Mouse (Mus musculus) kidney, postnatal 10 days (tissue): ENCODE measurements at regions not wholly inside any gene's neighbourhood (a gene's known extent, or its start where the extent isn't known, plus 50 kb on each side); places are given as distances from the start of the nearest gene placed in this dataset.

Experiments used
- DNase-seq: peaks from one replicate; pipeline ENCODE4 v3.0.0; 2021; ENCODE audit warnings: mixed read lengths

DNA sequence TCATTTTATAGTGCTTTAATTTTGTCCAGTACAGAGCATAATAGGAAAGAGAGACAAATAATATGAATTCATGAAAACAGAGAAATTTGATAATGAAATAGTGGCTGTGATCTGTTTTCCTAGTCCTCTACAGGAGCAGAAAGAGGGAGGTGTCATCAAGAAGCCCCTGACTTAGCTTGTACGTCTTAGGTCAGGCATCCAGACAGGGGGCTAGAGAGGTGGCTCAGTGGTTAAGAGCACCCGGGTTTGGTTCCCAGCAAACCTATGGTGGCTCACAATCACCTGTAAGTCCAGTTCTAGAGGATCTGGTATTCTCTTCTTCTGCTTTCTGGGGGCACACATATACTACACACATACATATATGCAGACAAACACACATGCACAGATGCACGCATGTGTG is 285.7 kb downstream of the Ndfip2 start:
- DNase-seq = no peak

DNA sequence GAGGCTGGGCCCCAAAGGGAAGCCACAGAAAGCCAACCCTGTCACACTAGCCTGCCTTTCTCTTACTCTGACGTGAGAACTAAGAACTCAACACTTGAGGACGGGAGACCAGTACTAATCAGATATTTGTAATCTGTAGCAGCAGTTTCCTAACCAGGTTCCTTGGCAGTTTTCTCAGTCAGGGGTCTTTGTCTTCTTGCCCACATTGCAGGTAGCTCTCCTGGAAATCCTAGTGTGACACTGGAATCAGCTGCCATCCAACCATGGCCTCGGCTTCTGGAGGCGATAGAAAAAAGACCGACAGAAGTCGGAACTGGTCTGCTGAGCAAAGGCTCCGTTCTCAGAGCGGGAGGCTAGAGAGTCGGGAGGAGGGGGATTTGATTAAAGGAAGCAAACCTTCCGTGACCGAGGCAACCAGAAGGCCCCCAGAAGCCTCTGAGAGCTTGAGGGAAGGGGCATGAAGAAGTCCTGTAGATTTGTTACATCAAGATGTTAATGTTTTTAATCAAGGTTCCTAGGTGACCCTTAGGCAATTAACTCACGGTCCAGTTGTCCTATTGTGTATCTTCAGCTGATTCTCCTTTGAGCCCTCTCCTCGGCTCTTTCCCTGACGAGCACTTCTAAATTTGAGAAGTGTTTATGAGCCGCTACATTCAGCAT is 284.2 kb downstream of the Ndfip2 start:
- DNase-seq = no peak

DNA sequence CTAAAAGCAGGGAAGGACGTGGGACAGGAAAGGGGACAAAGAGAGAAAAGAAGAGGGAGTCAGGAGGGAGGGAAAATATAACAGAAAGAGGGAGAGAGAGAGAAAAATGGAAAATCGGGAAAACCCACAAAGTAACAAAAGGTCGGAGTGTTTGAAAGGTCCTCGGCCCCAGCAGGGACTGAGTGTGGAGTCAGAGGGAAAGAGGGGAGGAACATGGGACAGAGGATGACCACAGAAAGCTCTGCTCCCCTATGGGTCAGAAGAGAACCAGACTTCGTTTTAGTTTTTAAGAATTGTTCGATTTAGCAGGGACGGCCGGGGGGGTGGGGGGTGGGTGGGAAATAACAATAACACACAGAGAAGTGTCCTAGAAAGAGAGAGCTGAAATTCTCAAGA is 283.7 kb downstream of the Ndfip2 start:
- no peak for DNase-seq

DNA sequence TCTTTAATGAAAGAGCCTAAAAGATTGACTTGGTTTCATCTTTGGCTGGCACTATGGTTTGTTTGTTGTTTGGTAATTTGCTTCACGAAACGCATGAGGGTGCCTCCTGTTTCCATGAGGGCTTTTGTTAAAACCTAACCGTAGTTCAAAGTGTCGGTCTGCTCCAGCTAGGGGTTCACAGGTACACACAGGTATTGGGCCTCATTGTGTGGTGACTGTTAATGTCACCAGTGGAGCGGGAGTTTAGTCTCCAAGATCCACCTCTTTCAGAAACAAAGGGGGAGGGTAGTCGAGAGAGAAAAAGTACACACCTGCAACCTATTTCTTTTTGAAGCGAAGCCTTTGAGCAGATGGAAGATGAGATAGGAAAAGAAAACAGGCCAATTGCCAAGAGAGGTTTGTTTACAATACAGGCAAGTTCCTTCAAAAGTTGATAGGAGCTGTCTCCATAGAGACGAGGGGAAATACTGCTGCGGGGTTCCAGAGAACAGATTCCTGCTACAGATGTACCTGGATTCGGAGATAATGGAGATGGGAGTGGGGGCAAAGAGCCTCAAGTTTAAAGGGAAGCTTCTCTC is 273.9 kb downstream of the Ndfip2 start:
- DNase-seq = no peak

DNA sequence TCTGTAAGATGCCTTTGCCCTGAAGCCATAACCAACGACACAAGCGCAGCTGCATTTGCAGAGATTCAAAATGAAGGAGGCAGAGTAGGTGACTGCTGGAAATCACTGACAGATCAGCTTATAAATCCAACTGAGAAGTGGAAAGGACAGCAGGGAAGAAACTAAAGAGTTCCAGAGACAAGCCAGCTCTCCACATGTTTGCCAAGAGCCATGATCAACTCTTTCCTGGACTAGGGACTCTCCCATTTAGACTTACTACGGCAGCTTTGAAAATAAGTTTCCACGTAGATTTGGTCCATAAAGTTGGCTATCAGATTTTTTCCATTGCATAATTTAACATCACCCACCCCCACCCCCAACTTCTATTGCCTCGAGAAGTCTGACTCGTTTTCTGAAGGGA is 269.7 kb downstream of the Ndfip2 start:
- no peak for DNase-seq

DNA sequence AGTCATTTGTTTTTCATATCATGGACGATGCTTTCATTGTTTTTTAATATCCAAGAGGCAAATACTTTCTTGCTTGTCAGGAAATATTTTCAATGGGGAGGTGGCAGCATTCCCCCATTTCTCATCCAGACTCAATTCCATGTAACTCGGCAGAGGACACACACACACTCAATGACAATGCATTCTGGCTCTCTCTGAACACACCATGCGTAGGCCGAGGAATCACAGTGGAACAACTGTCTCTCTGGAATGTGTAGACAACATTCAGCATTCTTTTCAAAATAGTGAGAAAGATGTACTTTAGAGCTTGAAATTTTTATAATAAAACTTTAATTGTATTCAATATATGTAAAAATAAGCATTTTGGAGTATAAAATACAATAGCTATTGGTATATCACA is 265.5 kb downstream of the Ndfip2 start:
- no peak for DNase-seq

DNA sequence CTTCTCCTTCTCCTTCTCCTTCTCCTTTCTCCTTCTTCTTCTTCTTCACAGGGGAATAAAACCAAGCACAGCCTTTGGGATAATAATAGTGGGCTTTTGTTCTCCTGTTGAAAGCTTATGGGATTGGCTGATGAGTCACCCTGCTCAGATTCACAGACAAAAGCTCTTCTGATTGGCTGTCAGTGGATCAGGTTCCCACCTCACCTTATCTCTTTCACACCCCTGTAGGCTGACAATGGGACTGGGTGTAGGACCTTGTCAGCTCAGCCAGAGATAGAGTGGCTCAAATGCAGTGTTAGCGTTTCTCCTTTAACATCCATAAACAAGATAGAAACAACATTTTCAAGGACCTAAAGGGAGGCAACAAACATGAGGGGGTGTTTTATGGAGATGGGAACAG is 263.9 kb downstream of the Ndfip2 start:
- no peak for DNase-seq

DNA sequence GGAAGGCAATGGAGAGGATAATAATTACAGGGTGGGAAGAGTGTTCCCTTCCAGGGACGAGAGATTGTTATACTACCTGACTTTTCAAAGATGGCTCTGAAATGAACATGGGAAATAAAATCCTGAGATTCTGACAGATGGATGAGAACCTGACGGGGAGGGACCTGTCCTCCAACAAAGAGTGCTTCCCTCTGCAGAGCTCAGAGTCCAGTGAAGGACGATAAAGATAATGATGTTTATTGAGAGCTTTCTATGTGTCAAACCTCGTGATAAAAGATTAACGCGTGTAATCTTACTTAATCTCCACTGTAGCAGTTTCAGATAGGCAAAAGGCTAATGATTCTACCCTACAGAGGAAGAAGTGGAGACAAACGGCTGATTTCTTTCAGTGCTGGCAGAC is 260.3 kb downstream of the Ndfip2 start:
- no peak for DNase-seq

DNA sequence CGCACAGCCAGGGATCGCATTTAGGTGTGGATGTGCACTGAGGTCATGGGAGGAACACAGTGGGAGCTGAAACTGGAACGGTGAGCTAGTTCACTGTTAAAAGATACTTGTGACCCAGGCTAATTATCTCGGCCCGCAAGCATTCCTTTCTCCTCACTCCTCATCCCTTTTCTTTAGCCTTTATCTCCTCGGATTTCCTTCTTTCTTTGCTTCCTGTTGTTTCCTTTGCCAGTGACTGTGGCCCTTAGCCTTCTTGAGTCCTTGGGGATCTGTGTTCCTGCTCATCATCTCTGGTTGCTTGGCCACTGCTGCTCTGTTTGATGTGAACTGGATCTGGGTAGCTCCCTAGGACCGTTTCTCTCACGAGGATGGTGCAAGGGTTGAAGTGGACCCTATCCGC is 256.0 kb downstream of the Ndfip2 start:
- no peak for DNase-seq

DNA sequence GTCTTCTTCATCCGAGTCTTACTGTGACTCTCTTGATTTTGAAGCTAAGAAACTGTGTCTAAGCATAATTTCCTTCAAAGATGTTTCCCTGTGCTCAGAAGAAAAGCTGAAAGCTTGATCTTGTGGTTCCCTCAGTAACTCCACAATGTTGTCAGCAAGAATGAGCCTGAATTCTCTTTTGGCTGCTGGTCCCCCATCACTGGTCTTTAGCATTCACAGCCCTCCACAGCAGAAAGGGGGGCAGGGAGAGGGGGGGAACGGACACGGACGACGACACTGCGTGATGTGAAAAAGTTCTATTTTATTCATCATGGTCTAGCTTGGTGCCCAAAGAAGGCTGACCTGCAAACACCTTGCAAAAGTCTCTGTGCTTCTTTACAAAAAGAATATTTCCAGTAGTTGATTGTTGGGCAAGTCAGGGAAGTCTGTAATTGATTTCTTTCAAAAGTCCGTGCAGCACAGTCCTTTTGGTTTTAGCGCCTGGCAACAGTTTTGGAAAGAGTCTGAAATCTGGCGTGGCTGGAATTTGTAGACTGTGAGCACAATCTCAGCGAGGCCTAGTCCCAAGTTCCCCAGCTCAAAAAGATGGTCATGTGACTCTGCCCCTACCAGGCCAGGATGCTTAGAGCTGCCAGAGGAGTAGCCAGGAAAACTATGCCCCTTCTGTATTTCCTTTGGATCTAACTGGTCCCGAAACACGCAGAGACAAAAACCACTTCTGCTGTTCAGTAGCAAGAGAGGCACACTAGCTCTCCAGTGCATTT is 254.7 kb downstream of the Ndfip2 start:
- DNase-seq = no peak

DNA sequence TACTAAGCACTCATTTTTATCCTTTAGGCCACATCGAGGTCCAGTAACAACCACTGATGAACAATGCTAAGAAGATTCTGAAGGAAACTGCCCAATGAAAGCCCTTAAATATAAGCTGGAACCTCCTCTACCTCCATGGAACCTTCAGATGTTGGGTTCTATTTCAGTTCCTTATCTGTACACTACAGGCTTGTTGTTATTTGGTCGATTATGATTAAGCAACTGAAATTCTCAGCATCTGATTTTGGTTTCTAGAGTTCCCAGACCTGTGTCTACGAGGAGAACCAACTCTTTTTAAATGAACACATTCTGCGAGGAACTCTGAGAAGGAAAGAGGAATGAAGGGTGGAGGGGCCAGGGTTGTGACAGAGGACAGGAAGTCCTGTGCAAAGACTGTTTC is 253.5 kb downstream of the Ndfip2 start:
- DNase-seq = no peak

DNA sequence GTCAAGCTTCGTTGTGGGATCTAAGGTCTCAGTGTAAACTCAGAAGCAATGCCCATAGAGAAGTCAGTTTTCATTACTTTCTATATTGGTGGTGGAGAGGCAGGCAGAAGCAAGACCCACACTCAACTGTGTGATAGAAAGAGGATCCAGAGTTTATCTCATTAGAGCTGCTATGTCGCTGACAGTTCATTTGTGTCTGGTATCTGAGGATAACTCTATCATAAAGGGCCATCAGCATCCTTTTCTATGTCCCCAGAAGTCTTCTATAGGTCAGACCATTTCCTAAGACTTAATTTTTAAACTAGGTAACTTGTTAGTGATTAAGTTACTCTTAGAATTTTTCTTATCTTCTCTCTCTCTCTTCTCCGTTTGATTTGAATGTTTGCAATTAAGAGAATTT is 252.8 kb downstream of the Ndfip2 start:
- no peak for DNase-seq

DNA sequence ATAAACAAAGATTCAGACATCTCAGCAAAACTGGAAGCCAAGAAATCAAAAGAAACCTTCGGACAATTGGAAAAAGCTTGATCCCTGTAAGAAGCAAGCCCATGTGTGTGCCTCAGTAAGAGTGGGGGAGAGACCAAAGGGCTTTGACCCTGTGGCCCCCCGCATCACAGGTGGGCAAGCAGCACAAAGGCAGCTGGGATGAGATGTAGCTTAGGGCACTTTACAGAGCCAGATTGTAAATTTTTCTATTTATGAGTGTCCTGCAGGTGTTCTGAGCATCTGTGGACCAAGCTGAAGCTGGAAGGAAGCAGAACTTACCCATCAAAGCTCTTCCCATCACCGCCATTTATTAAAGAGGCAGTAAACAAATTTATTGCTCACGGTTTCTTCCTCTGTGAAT is 246.9 kb downstream of the Ndfip2 start:
- no peak for DNase-seq

DNA sequence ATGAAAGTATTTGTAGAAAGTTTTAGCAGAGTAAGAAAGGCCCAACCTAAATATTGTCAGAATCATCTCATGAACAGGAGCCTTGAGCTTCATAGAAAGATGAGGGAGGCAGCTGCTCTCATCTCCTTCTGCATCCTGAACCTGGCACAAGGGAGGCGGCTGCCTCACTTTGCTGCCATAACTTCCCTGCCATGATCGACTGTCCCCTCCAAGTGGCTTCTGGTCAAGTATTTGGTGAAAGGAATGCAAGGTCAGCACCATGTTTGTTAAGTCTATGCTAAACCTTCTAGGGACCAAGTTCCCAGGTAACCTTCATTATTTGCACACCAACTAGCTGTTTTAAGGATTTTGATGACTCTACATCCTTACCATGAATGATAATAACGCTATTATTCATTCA is 246.0 kb downstream of the Ndfip2 start:
- DNase-seq = no peak

DNA sequence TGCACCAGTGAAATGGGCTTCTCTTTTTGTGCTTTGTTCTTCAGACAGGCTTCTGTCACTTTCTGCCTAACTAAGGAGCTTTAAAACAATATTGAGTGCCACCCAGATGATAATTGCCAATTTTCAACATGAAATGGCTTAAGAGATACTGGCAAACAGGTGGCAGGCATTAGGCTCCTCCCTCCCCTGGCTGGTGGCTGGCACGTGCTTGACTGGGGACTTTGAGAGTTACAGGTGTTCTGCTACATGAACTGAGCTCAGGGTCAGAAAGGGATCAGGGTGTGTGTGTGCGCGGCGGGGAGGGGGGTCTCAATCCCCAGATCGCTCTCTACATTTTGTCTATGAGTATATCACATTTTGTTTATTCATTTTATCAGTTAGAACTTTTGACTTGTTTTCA is 245.4 kb downstream of the Ndfip2 start:
- DNase-seq = no peak

DNA sequence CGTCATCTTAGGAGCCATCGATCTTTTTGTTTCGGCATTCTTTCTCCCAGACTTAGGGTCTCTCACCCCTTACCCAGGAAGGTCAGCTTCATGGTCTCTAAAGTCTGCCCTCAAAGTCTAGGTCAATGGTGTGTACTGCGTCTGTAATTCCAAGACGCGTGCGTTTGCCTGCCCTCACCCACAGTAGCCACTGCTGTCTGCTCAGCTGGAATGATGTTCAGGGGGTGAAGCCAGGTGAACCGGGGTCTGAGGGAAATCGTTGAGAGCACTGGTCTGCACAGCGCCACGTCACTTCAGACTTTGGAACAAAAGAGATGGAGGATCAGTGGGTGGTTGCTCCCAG is 244.2 kb downstream of the Ndfip2 start:
- DNase-seq = no peak

DNA sequence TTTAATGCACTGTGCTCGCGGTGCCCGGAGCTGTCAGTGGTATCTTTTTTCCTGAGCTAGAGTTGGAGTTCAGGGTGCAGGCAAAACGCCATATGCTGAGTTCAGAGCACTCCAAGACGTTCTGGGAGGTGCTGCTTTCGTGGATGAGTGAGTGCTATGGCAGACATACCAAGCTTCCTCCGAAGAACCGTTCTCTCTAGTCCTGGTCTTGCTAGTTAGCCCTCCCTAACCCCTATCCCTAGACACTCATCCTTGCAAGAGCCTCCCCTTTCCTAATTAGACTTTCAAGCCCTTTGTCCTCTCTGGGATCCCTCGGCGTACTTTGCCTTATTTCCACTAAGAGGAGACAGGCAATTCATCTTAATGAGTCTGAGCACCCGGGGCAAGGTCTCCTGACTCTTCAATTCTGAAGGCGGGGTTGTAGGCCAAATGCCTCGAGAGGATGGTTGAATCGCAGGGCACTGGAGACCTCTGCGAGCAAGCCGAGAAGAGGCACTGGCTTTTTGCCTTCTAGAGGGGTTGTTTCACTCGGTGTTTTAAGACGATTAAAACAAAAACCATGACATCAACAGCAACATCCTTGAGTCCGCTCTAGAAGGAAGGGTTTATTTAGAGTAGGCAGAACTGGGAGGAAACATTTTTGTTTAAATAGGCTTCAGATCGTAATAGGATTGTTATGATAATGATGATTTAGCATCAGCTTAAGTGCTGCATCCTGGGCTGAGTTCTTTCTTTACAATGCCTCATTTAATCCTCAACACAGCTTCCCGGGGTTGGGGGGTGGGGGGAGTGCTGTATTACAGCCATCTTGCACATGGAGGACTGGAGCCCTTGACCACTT is 243.6 kb downstream of the Ndfip2 start:
- DNase-seq = peak; percentile 55

DNA sequence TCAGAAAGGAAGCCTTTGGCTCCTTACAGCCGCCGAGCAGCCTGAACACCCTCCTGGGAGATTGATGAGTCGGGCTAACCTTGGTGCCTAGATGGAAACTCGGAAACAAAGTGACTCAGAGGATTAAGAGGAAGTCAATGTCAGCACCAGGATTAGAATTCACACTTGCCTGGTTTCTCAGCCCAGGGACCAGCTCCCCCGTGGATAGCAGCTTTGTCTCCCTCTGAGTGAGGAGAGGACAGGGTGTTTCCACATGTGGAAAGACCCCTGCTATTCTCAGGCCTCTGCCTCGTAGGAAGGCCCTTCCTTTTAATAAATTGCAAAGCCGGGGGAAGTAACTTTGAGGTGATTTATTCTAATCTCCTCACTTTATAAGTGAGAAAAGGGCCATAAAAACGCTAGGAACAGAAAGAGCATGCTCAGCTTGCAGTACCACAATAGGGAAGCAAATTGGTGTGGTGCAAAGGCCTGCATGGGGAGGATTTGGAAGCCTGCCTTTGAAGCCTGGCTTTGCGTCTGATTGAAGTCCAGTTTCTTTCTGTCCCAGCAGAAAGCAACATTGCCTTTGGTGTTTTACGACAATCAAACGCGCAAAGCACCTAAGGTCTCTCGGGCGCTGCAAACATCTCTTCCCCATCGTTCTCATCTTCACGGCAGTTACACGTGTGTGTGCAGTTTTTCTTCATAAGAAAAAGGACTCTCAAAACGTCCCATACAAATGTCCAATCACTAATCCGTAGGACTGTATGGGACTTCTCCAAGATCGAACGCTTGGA is 242.8 kb downstream of the Ndfip2 start:
- peak; percentile 31 for DNase-seq

DNA sequence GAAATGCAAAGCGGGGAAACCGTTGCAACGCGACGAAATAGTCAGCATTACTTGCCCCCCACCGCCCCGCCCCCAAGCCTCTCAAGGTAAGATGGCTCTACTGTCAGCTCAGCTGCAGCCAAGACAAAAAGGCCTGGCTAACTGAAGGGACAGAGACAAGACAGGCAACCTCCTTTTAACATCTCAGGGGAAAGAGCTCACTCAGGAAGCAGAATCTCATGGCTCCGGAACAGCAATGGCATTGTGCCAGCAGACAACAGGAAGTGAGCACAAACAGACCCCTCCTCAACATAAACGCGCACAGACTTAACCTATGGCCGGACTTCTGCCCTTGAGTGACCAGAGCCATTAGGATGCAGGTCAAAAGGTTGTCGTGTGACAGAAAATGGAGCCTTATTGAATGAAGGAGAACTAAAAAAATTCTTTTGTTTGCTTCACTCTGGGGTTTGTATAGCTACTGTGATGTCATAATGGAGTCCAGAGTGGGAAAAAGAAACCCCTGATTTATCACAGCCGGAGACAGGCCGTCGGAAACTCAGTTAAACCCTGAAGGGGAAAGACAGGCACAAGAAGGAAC is 241.0 kb downstream of the Ndfip2 start:
- DNase-seq = peak; percentile 77

DNA sequence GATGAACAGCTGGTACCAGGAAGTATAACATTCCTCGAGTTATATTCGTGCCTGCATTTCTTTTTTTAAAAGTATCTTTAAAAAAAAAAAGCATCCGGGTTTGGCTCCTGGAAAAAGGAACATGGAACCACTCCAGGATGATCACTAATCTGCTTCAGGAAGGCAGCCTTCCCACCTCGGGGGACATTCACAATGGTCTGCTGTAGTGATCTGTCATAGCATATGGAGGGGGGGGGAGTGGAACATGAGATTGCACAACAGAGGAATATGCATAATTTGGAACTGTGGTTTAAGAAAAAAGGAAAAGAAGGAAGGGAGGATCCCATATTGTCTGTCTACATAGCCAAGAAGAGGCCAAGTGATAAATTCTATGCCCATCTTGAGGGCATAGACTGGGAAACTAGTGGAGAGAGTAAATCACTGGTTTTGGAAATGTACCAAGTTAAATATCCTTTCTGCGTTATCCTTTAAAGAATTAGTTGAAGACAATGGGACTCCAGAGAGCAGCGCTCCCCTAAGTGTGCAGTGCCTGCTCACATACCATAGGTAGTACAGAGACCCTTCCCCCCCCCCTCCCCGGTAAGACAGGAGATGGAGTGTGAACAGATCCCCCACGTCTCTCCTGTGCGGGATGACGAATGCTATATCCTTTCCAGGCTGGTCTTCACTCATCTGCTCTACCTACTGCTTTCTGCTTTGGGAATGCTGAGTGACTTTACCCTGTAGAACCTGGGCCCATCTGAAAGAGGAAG is 240.0 kb downstream of the Ndfip2 start:
- DNase-seq = no peak

DNA sequence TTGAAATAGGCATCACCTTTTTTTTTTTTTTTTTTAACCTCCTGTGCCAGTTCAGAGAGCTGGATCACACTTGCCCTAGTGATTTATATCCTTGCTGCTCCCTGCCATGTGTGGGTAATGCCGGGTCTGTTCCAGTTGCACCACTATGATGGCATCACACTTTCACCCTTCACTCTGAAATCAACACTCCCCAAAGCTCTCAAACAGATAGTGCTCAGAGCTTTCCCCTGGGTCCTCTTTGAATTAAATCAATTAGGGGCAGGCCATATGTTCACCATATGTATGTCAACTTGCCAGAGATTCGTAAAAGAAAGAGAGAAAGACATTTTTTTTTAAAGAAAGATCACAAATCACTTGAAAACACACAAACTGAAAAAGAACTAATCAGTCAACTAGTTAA is 236.8 kb downstream of the Ndfip2 start:
- no peak for DNase-seq

DNA sequence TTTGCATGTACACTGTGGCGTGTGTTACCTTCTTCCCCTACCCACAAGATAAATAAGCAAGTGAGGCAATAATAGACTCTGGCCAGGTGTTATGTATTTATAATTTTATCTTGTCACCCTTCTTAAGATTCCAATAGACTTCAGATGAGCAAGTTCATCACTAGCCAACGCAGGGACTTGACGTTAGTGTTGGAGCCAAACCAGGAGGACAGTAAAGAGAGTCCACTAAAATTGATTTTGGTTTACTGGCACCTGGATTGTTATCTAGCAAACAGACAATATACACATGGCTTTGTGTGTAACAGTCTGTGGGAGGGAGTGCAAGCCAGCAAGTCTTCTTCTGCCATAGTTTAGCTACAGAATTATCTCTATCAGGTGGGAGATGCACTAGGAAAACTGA is 236.0 kb downstream of the Ndfip2 start:
- no peak for DNase-seq
